Mouse (Mus musculus) ovary, postnatal 10 days (tissue): Measurements from ENCODE around the gene Olfr1297.

Source experiments
- DNase-seq: peaks from one replicate; pipeline ENCODE4 v3.0.0; 2022; ENCODE audit warnings: low spot score

Gene Olfr1297

DNA sequence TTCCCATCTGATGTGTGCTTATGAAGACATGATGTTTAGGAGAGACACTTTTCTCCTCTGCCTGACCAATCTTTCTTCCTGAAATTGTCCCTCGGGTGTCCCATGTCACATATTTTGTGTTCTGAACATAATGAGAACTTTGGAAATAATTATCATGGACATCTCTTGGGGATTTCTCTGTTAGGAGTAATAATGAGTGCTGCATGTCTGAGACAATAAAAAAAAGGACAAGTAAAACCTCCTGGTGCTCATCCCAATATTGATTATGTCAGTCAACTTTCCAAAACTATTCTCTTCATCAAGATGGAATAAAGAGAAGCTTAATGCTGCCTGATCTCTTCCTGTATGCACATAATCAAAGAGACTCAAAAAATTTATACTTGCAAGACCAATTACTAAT lies at the start of gene Olfr1297:
Gene Olfr1297 (minus strand): TSS at position 101 of the 400 bp plus-strand sequence.
- no peak for DNase-seq

- DNase-seq = no peak
These were observed 34.8 kb upstream of the Olfr1297 start, which contains the start of gene Olfr1299 for GRCm38 (mm10) chr2:111661119-111661518. Gene Olfr1299, plus strand, starts transcription at chr2:111661419.

DNA sequence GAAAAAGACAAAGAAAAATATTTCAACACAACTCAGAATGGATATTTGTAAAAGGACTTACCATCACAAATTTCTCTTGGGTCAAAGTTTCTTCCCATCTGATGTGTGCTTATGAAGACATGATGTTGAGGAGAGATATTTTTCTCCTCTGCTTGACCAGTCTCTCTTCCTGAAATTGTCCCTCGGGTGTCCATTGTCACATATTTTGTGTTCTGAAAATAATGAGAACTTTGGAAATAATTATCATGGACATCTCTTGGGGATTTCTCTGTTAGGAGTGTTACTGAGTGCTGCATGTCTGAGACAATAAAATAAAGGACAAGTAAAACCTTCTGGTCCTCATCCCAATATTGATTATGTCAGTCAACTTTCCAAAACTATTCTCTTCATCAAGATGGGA lies 22.8 kb upstream of the Olfr1297 start, which contains the start of gene Olfr1298:
Gene Olfr1298 (minus strand): TSS at position 101 of the 400 bp plus-strand sequence.
- no peak for DNase-seq

DNA sequence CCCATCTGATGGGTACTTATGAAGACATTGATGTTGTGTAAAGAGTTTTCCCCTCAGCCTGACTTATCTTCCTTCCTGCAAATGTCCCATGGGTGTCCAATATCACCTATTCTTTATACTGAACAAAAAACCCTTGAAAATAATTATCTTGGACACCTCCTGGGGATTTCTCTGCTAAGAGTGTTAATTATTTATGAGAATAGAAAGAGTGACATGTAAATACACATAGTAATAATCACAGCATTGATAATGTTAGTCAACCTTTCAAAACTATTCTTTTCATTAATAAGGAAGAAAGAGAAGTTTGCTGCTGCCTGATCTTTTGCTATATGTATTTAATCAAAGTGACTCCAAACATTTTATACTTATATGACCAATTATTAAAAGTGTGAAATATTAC lies 56.7 kb downstream of the Olfr1297 start, which contains the start of gene Olfr1295:
Gene Olfr1295 (minus strand): TSS at position 101 of the 400 bp plus-strand sequence.
- no peak for DNase-seq
